Mouse (Mus musculus): ENCODE measurements around the gene Dcxr.

GRCm38 (mm10) chr11:120703696-120704454, 23.2 kb downstream of the Dcxr start:
- TF ChIP-seq POLR2A (IDR thresholded peaks at IDR 0.05; ENCODE audit: control insufficient read depth, low read depth, low read length), result no peak
- no peak for TF ChIP-seq CTCF (IDR thresholded peaks at IDR 0.05; ENCODE audit: control insufficient read depth, insufficient read depth, insufficient replicate concordance, low read depth, low read length)

Measured in testis, adult 2 months (tissue).